Mouse (Mus musculus): ENCODE data around the gene Cyp2b23. TPM values are rescaled to one million over a fixed set of nuclear protein-coding genes. Genes with fewer than 3 reads are reported as not detected.

The Cyp2b23 gene
- not detected in 2 replicates for polyA plus RNA-seq (2012; rRNA removed; ENCODE audit: low replicate concordance)

GRCm38 (mm10) chr7:26686337-26686736 is at the start of gene Cyp2b23:
TSS of gene Cyp2b23 (minus strand) at chr7:26686437.

GRCm38 (mm10) chr7:26618364-26618763 is 67.9 kb downstream of the Cyp2b23 start, which contains the start of gene Vmn1r185:
TSS of gene Vmn1r185 (minus strand) at chr7:26618464.

Other genes with a start within 250 kb of the Cyp2b23 start
- gene Nlrp9a, start 151.4 kb downstream of the Cyp2b23 start, polyA plus RNA-seq (2012; rRNA removed; ENCODE audit: low replicate concordance) = not detected in 2 replicates
- gene Vmn1r185, start 68.0 kb downstream of the Cyp2b23 start, polyA plus RNA-seq (2012; rRNA removed; ENCODE audit: low replicate concordance) = not detected in 2 replicates
- not detected in 2 replicates for gene Cyp2b19, start 70.7 kb upstream of the Cyp2b23 start, polyA plus RNA-seq (2012; rRNA removed; ENCODE audit: low replicate concordance)
- gene Cyp2g1, start 122.5 kb upstream of the Cyp2b23 start, polyA plus RNA-seq (2012; rRNA removed; ENCODE audit: low replicate concordance) = not detected in 2 replicates
- 0.05 TPM in 1 of 2 replicates, not detected in the other for gene Cyp2a5, start 148.9 kb upstream of the Cyp2b23 start, polyA plus RNA-seq (2012; rRNA removed; ENCODE audit: low replicate concordance)